Mouse (Mus musculus) myocyte (in vitro differentiated cells): Measurements from ENCODE around the gene Cnot4. TPM values are rescaled to one million over a fixed set of nuclear protein-coding genes. Genes with fewer than 3 reads are reported as not detected.
"Not testable (repeated sequence)": the region's sequence is repeated elsewhere in the genome, so short reads cannot be mapped to it uniquely, and the experiment has no call there.

Experiments
- H3K27me3 ChIP-seq: one replicate; pipeline ENCODE4 v1.6.1; 2011; ENCODE audit not compliant: control insufficient read depth, insufficient read depth, insufficient read length
- H3K36me3 ChIP-seq: one replicate; pipeline ENCODE4 v1.6.1; 2011; ENCODE audit not compliant: control insufficient read depth, insufficient read depth
- H3K4me2 ChIP-seq: one replicate; pipeline ENCODE4 v1.6.1; 2011; ENCODE audit warnings: low read depth, control low read depth
- H3K4me3 ChIP-seq: one replicate; pipeline ENCODE4 v1.5.1; 2011; ENCODE audit warnings: mild to moderate bottlenecking, control low read depth, moderate library complexity
- H3K79me2 ChIP-seq: one replicate; pipeline ENCODE4 v1.6.1; 2011; ENCODE audit not compliant: control insufficient read depth, insufficient read depth
- H3ac ChIP-seq: one replicate; pipeline ENCODE4 v1.6.1; 2011; ENCODE audit not compliant: control insufficient read depth, insufficient read length
- CEBPB ChIP-seq: IDR thresholded peaks from 2 replicates; pipeline ENCODE4 v1.6.1; 2011; ENCODE audit warnings: mild to moderate bottlenecking, moderate library complexity; ENCODE audit not compliant: poor library complexity, insufficient read depth, severe bottlenecking
- E2F4 ChIP-seq: IDR thresholded peaks from one replicate; pipeline ENCODE4 v1.6.1; 2011; ENCODE audit warnings: mild to moderate bottlenecking, control low read depth, moderate library complexity; ENCODE audit not compliant: insufficient read depth
- MAX ChIP-seq: IDR thresholded peaks from one replicate; pipeline ENCODE4 v1.6.1; 2011; ENCODE audit warnings: low read depth, mild to moderate bottlenecking, control low read depth
- MYOD1 ChIP-seq, 3 experiments: IDR thresholded peaks; one replicate each; pipeline ENCODE4 v1.6.1; 2011; ENCODE audit warnings: control low read depth in 2 of 3, low read depth in 2 of 3, mild to moderate bottlenecking in 2 of 3, moderate library complexity in 1 of 3; ENCODE audit not compliant: insufficient read length in 2 of 3, control insufficient read depth in 1 of 3
- MYOG ChIP-seq, 3 experiments: IDR thresholded peaks; one replicate each; pipeline ENCODE4 v1.6.1; 2011; ENCODE audit warnings: control low read depth in 2 of 3, low read depth in 2 of 3, mild to moderate bottlenecking in 2 of 3; ENCODE audit not compliant: insufficient read length in 2 of 3, control insufficient read depth in 1 of 3, insufficient read depth in 1 of 3
- POLR2A ChIP-seq: IDR thresholded peaks from one replicate; pipeline ENCODE4 v1.6.1; 2011; ENCODE audit warnings: low read depth, mild to moderate bottlenecking, control low read depth, moderate library complexity; ENCODE audit not compliant: insufficient read length
- POLR2AphosphoS2 ChIP-seq: IDR thresholded peaks from one replicate; pipeline ENCODE4 v1.6.1; 2011; ENCODE audit warnings: low read depth, control low read depth; ENCODE audit not compliant: insufficient read length
- SRF ChIP-seq: IDR thresholded peaks from one replicate; pipeline ENCODE4 v1.6.1; 2011; ENCODE audit warnings: low read depth; ENCODE audit not compliant: control insufficient read depth, insufficient read length
- TCF12 ChIP-seq: IDR thresholded peaks from one replicate; pipeline ENCODE4 v1.6.1; 2011; ENCODE audit warnings: mild to moderate bottlenecking, control low read depth; ENCODE audit not compliant: poor library complexity, insufficient read depth, severe bottlenecking
- TCF3 ChIP-seq: IDR thresholded peaks from one replicate; pipeline ENCODE4 v1.6.1; 2011; ENCODE audit warnings: low read depth, control low read depth; ENCODE audit not compliant: insufficient read length
- USF1 ChIP-seq: IDR thresholded peaks from one replicate; pipeline ENCODE4 v1.6.1; 2011; ENCODE audit warnings: low read depth, mild to moderate bottlenecking, control low read depth, moderate library complexity
- polyA plus RNA-seq: library from polyadenylated mRNA; unstranded; fragments of >200 nt; fragmentation: generic; extraction: Trizol; gene quantifications from one replicate; pipeline ENCODE4 v1.2.1, GENCODE M21; 2012; ENCODE audit warnings: missing spikeins

Cnot4 gene
- 7.9 TPM for polyA plus RNA-seq

DNA sequence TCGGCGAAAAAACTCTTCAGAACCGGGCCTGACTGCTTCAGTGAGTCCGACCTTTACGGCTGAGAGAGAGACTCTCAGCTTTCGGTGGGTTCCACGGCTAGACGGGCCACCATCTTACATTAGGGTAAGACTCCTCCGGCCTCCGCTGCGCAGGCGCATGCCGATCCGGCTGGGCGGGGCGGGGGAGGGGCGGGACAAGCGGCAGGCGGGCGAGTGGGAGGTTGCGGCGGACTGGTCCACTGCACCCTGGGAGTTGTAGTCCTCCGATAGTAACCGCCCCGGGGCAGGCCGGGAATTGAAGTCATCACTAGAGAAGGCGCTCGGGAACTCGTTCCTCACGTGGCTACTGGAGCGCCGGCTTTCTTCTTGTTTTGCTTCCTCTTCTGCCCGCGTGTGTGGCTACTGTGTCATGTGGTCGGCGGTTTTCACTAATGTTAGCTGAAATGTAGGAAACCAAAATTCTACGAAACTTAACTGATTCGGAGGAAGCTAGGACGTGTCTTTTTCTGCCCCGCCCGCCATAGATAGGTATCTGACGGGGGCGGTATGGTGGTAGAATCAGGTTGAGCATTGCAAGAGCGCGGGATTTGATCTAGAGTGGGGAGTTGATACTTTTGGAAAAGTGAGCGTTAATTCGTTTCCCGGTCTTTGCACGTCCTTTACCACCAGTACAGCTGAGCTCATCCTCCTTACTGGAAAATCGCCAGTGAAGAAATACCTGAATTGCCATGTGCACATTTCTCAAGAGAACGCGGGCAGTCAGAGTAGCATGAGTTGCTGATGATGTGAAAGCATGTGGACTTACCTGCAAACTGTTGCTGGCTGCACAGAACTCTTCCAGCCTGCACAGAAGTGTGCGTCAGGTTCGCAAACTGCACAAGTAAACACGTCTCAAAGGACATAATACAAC, at the start of gene Cnot4:
Cnot4 (minus strand) TSS at position 146 of the 910 bp plus-strand sequence.
- Histone ChIP-seq H3K4me2 (peak within 1 kb of the TSS; percentile 90), H3ac (peak within 1 kb of the TSS; percentile 27), H3K27me3 (no peaks in the 10 kb centered on the region), H3K36me3 (no peaks in the 10 kb centered on the region), H3K79me2 (peaks cover 43% of the 10 kb centered on the region), H3K4me3 (peak within 1 kb of the TSS; percentile 88)
- TF ChIP-seq TCF3 (no peak), USF1 (peak; percentile 84), POLR2A (peak; percentile 86), MAX (peak; percentile 55), E2F4 (no peak), POLR2AphosphoS2 (peak; percentile 85)

DNA sequence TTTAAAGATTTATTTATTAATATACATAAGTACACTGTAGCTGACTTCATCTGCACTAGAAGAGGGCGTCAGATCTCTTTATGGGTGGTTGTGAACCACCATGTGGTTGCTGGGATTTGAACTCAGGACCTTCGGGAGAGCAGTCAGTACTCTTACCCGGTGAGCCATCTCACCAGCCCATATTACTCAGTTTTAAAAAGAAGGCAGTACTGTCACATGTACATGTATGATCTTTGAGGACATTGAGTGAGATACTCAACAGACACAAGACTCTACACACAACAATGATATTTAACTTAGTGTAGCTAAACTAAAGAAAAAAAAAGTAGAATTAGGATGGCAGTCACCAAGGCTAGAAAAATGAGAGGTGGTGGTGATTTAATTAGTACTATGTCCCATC, 45.8 kb upstream of the Cnot4 start:
- not testable (repeated sequence) for H3K36me3 ChIP-seq, H3ac ChIP-seq, H3K4me3 ChIP-seq, H3K4me2 ChIP-seq, H3K27me3 ChIP-seq
- H3K79me2 ChIP-seq, result peaks cover 69% of the 10 kb centered on the region

DNA sequence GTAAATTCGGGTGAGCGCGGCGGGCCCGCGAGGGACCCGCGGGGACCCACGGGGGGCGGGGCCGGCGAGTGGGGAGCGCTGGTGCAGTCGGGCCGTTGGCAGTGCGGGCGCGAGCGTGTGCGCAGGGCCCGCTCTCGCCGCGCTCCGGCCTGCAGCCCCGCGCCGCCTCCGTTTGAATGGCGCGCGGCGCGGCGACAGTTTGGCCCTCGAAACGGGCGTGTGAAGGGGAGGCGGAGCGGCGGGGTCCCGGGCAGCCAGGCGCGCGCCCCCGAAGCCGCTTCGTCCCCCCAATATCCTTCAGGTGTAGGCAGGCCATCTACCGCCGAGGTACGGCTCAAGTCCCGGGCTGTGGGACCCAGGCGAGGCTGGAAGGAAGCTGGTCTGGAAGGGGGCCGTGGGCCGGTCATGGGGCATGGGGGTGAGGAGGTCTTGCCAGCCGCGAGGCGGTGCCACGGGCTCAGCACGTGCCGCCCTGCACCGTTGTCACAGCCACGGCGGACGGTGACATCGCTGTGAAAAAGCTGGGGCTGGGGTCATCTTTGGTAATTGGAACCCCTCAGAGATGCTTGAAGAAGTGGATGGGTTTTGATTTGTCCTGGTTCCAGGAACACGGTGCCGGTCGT, 44.2 kb upstream of the Cnot4 start:
- peak overlapping the region; percentile 84 for H3K4me2 ChIP-seq

DNA sequence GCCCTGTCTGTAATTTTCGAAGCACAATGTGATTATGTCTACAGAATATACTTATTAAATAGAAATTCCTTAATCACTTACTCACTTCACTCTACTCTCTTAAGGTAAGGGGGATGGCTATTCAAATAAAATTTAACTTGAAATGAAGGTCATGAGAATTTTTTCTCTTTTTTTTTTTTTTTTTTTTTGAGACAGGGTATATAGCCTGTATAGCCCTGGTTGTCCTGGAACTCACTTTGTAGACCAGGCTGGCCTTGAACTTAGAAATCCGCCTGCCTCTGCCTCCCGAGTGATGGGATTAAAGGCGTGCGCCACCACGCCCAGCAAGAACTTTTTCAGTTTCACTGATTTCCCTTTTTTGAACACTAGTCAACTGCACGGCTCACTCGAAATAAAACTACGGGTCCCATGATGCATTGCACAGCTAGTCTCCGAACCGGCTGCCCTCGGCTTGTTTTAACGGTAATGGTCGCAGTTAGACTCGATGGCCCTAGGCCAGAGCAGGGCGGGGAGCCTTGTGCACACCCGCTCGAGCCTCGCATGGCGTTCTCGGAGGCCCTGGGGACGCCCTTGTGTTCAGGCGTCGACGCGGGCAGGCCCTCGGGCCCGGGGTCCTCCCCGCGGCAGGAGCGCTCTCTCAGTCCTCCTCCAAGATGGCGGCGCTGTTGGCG, 43.6 kb upstream of the Cnot4 start, which contains the start of gene Nup205:
Nup205 (plus strand) TSS at position 443 of the 671 bp plus-strand sequence.
- Histone ChIP-seq H3K36me3 (no peaks in the 10 kb centered on the region), H3K79me2 (peaks cover 50% of the 10 kb centered on the region), H3ac (peak within 1 kb of the TSS; percentile 85), H3K4me2 (peak within 1 kb of the TSS; percentile 84), H3K27me3 (no peaks in the 10 kb centered on the region), H3K4me3 (peak within 1 kb of the TSS; percentile 71)
- TF ChIP-seq MAX (peak; percentile 96), TCF12 (no peak), E2F4 (peak; percentile 77), MYOD1 (IDR thresholded peaks at IDR 0.05; ENCODE audit: control insufficient read depth in 1 of 3, insufficient read length in 2 of 3, low read depth in 2 of 3) (no peak), POLR2A (no peak), POLR2AphosphoS2 (no peak), MYOG (IDR thresholded peaks at IDR 0.05; ENCODE audit: control insufficient read depth in 1 of 3, insufficient read depth in 1 of 3, insufficient read length in 2 of 3, low read depth in 2 of 3) (peak in 1 of 3 experiments; percentile 10)

More for the DNA sequence above, 44.2 kb upstream of the Cnot4 start:
- TF ChIP-seq MYOD1 (IDR thresholded peaks at IDR 0.05; ENCODE audit: control insufficient read depth in 1 of 3, insufficient read length in 2 of 3, low read depth in 2 of 3) (peak in 1 of 3 experiments; percentile 10), MYOG (IDR thresholded peaks at IDR 0.05; ENCODE audit: control insufficient read depth in 1 of 3, insufficient read depth in 1 of 3, insufficient read length in 2 of 3, low read depth in 2 of 3) (no peak), MAX (no peak)
- Histone ChIP-seq H3K79me2 (peaks cover 57% of the 10 kb centered on the region), H3K36me3 (no peaks in the 10 kb centered on the region), H3ac (peak overlapping the region; percentile 85), H3K27me3 (no peaks in the 10 kb centered on the region), H3K4me3 (peak overlapping the region; percentile 71)

DNA sequence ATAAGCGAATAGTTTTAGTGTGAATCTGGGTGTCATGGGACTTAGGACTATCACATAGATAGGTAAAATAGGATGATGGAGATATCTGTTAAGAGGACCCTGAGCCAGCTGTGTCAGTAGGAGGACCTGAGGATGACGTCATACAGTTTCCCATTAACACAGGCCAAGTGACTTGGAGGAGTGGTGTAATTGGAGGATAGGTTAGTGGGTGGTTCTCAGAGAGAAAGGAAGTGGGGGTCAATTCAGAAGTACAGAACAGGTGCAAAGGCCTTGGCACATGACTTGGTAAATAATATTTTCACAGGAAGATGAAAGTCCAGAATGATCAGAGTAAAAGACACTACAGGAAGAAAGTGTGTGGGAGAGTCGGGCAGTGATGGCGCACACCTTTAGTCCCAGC, 39.7 kb upstream of the Cnot4 start:
- H3ac ChIP-seq, result no peak overlapping the region

DNA sequence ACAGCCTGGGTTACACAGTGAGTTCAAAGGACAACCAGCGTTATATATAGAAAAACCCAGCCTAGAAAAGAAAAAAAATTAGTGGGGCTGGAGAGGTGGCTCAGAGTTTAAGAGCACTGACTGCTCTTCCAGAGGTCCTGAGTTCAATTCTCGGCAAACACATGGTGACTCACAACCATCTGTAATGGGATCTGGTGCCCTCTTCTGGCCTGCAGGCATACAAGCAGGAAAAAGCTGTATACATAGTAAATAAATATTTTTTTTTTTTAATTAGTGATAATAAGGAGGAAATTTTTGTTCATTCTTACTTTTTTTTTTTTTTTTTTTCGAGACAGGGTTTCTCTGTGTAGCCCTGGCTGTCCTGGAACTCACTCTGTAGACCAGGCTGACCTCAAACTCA, 38.5 kb upstream of the Cnot4 start:
- H3K36me3 ChIP-seq, H3K79me2 ChIP-seq, H3K27me3 ChIP-seq, H3K4me2 ChIP-seq, H3ac ChIP-seq, H3K4me3 ChIP-seq: not testable (repeated sequence)

More for the DNA sequence above, 39.7 kb upstream of the Cnot4 start:
- Histone ChIP-seq H3K36me3 (no peaks in the 10 kb centered on the region), H3K79me2 (peaks cover 12% of the 10 kb centered on the region), H3K27me3 (no peaks in the 10 kb centered on the region), H3K4me3 (no peak overlapping the region), H3K4me2 (no peak overlapping the region)
- TF ChIP-seq POLR2A (no peak), MYOG (IDR thresholded peaks at IDR 0.05; ENCODE audit: control insufficient read depth in 1 of 3, insufficient read depth in 1 of 3, insufficient read length in 2 of 3, low read depth in 2 of 3) (no peak), E2F4 (no peak), TCF12 (no peak), MYOD1 (IDR thresholded peaks at IDR 0.05; ENCODE audit: control insufficient read depth in 1 of 3, insufficient read length in 2 of 3, low read depth in 2 of 3) (no peak), CEBPB (no peak), USF1 (no peak), TCF3 (no peak), SRF (no peak), POLR2AphosphoS2 (no peak), MAX (no peak)
